Mouse (Mus musculus) thymus, postnatal 4 days (tissue): ENCODE results near the gene Igll1.
"Not testable (repeated sequence)": the region's sequence is repeated elsewhere in the genome, so short reads cannot be mapped to it uniquely, and the experiment has no call there.

ENCODE experiments used
- DNase-seq: peaks from one replicate; pipeline ENCODE4 v3.0.0; 2021

Igll1 gene

DNA sequence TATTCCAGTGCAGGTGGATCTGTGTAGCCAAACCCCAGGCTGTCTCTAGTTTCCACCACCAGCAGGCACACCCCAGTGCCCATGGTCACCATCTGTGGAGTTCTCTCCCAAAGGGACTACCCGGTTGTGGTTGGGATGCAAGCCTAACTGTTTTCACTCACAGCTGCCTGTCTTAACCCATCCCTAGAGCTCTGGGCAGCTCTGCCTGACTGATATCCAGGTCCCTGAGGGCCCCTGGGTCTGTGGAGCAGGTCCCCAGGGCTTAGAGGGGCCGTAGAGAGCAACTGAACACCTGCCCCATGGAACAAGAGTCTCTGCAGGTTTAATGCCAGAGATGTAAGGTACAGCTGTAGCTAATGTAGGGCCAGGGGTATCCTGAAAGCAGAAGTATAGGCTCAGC, at the start of gene Igll1:
TSS of gene Igll1 (minus strand) at position 8 of the 400 bp plus-strand sequence.
- DNase-seq: no peak

DNA sequence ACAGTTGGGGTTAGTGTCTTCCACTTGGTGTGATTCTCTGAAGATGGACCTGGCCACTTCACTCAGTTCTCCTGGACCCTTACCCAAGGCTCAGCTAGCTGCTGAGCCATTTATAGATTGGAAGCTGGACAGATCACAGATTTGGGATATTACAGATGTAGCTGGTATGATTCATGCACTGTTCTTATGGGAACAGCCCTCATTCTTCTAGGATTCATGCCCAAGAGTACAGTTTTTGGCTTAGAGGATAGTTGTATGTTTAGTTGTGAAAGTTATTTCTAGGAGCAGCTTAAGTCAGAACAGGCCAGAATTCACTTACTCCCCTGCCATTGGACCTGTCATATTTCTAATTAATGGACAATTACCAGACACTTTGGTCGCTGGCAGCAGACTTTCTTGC, 49.7 kb upstream of the Igll1 start:
- DNase-seq: no peak

DNA sequence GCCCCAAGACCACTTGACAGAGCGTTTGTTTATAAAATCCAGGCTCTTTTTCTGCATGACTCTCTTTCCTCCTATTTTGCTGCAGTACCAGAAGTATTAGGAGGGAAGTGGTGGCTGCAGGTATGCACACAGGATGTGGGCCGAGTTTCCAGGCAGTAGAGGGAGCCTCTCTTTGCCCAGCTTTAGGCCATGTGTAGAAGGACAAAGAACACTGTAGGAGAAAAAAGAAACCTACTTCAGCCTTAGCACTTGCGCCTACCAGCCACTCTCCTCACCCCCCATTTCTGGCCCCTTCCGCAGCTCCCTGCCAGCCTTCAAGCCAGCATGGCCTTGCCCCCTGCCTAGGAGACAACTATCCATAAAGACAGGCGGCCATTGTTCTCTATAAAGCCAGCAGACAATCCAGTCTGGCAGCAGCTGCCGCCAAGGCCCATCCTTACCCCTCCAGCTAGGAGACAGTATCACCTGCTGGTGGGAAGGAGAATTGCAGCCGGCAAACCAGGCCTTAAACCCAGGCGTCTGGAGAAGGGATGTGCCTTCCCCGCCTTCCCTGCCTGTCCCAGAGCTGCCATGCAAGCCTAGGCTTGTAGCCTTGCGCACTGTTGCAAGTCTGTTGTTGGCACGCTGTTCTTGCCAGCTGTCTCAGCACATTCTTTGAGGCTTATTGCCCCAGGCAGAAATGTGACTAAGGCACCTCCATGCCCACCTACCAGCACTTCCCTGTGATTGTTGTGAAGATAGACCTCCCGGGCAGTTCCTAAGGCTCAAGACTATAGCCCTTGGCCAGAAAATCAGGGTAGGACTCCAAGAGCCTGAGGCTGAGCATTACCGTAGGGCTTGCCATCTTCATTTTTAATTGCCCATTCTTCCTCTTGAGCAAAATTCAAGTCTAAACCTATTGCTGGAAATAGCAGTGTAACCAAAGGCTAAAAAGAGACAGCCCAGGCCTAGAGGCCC, 48.1 kb upstream of the Igll1 start:
- DNase-seq: peak; percentile 84

DNA sequence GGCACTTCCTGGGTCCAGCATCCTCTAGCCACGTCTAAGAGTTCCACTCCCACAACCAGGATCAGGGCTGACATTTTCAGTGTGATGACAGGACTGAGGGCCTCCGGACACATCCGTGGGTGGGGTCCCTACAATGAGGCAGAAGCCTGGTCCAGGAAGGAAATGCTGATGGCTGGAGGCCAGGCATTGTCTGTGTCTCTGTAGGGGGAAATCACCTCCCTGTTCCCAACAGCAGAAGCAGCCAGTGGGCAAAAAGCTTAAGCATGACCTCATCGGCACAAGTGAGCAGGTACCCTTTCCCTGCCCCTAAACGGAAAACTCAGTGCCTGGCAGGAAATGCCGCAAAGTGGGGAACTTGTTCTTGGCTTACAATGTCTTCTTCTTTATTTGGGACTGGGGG, 44.0 kb upstream of the Igll1 start:
- no peak for DNase-seq

DNA sequence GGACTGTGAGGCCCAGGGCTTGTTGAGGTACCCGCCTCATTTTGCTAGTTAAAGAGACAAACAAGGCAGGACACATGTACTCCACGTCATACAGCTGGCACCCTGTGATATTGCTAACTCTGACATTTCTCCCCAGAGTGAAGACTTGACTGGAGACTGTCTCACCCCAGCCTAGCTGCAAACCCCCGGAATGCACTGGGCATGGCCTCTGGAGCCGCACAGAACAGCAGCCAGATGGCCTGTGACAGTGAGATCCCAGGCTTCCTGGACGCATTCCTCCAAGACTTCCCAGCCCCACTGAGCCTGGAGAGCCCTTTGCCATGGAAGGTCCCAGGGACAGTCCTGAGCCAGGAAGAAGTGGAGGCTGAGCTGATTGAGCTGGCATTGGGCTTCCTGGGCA, 39.4 kb upstream of the Igll1 start:
- DNase-seq: no peak

DNA sequence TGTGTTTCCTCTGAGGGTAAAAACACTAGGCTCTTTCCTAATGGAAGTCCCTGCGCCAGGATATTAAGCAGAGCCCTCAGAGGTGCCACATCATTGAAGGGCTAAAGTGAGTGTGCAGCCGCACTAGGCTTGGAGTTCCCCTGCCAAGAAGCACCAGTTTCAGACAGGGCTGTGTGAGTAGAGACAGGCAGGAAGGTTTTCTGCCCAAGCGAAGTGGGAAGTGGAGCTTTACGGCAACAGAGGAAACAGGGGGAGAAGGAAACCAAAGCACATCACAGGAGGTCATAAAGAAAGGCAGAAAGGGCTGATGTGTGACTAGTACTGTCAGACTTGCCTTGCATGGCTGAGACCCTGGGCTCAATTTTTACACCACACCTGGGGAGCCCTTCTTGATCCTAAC, 38.5 kb upstream of the Igll1 start:
- no peak for DNase-seq

DNA sequence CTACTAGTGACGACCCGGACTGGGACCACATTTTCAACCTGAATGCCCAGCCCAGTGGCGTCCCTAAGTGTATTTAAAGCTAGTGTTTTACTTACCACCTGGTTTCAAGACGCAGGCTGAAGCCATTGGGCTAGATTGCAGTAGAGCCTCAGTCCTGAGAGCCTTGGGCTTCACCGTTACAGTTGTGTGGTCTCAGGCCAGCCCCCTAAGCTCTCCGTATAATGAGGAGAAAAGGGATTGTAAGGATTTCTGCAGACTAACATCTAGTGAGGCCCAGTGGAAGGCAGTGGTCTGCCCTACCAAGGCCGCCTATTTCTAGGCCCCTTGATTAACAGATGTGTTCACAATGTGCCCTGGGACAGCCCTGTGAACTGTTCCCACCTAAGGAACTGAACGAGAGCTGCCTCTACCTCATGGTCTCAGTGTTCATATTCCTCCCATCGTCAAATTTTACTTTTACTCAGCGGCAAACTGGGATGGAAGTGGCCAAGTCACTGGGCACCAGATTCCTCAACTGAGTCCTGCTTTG, 33.3 kb upstream of the Igll1 start:
- no peak for DNase-seq

DNA sequence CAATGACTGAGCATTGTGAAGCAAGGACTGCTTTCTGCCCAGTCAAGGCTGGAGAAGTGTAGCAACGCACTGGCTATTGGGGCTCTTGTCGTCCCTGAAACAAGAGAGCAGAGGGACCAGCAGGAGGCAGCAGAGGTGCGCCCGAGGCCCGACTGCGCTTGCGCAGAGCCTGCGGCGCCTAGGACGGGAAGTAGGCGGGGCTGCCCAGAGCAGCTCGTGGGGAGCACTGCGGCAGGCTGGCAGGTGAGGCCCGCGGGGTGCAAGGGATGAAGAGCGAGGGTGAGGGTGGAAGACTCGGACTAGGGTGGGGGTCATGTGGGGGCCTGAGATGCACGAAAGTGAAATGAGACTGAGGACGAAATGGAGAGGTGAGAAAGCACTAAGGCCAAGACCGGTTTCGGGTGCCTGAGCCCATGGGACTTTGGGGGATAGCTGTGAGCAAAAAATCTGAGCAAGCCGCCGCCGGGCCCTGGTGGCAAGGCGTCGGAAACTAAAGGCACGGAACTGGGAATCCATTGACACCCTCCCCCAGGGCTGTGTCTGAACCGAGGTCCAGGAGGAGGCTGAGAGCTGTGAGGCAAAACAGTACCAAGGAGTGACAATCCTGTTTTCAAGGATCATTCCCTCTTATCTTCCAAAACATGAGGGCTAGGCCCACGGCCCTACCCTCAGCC, 32.7 kb upstream of the Igll1 start, which contains the start of gene Ppm1f:
TSS of gene Ppm1f (plus strand) at position 88 of the 674 bp plus-strand sequence.
- peak; percentile 98 for DNase-seq

DNA sequence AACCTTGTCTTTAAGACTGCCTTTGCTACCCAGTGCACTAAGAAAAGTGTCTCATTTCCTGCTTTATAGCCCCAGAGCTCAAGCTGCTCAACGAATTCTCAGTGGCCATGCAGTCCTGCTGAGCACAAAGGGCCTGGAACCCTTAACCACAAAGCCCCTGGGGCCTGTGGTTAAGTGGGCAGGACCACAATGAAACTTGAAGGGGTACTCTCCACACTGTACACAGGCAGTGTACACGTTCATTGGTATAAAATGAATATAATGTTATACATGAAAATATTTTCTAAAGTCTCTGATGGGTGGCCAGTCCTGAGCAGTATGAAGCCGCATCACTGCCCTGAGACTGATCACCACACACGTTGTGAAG, 32.2 kb upstream of the Igll1 start:
- no peak for DNase-seq

DNA sequence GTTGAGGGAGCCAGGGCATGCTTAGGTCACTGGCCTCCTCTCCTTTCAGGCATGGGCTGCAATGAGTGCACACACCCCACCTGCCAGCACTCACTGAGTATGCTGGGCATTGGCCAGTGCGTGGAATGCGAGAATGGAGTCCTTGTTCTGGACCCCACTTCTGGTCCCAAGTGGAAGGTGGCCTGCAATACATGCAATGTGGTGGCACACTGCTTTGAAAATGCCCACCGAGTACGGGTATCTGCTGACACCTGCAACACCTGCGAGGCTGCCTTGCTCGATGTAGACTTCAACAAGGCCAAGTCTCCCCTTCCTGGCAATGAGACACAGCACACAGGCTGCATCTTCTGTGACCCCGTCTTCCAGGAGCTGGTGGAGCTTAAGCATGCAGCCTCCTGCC, 28.6 kb upstream of the Igll1 start:
- DNase-seq: no peak

DNA sequence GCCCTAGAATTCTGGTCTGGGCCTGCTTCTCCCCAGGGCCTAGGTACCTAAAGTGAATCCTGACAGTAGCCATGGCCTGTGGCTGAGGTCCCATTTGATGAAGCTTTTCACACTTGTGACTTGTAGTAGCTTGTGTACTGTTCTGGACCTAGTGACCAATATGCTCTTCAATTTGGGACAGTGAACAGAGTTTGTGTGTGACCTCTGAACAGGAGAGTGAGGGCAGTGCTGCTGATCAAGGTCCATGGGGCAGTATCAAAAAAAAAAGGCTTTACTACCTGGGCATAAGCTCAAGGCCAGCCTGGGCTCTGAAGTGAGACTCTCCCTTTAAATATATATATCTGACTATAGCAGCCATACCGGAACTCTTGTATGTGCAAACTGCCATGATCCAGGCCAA, 24.6 kb upstream of the Igll1 start:
- no peak for DNase-seq

DNA sequence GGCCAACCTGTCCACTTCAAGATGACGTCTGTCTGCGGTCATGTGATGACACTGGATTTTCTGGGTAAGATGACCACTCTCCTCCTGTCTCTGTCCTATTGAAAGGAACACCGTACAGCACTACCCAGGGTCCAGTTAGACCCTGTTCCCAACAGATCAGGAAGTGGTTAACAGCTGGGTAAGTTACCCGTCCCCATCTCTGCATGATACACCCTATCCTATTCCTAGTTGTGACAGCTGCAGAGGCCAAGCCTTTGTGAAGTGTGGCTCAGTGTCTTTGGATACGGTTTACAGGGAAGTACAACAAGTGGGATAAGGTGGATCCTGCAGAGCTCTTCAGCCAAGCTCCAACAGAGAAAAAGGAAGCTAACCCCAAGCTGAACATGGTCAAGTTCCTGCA, 15.2 kb upstream of the Igll1 start:
- DNase-seq: no peak

DNA sequence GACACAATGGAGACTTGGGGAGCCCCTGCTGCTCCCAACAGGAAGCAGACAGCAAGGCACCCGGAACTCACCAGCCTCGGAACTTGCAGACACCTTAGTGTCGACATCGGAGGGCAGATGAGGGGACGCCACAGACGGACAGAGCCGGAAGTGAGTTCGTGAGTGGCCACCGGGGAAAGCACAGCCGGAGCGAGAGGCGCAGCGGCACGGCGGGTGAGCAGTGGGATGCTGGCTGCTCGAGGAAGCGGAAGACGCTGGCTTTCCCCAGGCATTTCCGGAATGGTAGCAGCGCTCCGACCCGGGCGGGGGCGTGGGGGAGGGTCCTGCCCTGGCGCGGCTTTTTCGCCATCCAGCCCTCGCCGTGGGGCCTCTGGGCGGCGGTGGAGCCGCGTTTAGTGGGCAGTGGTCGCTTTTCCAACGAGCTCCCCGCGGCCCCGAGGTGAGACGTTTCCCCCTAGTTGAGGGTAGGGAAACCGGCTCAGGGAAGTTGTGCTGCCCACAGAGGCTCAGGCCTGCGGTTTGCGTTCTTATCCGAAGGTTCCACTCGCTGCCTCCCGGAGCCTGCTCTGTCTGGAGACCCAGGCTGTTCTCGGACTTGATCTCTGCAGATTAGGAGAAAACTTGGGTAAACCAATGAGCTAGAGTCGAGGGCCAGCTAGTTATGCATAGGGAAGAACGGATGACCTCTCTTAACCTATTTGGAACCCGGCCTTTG, 7.0 kb upstream of the Igll1 start, which contains the start of the genes Top3b and Vpreb1:
TSS of gene Top3b (plus strand) at position 120 of the 715 bp plus-strand sequence.
TSS of gene Vpreb1 (minus strand) at position 227 of the 715 bp plus-strand sequence.
- peak; percentile 89 for DNase-seq

DNA sequence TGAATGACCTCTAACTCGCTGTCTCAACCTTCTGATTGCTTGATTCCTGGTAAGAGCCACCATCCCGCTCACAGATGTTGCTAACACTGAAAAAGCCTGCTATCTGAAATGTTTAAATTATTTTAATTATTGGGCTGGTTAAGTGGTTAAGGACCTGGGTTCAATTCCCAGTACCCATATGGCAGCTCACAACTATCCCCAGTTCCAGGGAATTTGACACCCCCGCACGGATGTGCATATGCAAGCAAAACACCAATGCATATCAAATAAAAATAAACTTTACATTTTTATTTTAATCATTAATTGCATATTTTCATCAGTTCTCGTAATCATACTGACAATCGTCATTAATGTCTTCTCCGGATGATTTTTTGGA, 6.4 kb upstream of the Igll1 start:
- DNase-seq: peak; percentile 26

DNA sequence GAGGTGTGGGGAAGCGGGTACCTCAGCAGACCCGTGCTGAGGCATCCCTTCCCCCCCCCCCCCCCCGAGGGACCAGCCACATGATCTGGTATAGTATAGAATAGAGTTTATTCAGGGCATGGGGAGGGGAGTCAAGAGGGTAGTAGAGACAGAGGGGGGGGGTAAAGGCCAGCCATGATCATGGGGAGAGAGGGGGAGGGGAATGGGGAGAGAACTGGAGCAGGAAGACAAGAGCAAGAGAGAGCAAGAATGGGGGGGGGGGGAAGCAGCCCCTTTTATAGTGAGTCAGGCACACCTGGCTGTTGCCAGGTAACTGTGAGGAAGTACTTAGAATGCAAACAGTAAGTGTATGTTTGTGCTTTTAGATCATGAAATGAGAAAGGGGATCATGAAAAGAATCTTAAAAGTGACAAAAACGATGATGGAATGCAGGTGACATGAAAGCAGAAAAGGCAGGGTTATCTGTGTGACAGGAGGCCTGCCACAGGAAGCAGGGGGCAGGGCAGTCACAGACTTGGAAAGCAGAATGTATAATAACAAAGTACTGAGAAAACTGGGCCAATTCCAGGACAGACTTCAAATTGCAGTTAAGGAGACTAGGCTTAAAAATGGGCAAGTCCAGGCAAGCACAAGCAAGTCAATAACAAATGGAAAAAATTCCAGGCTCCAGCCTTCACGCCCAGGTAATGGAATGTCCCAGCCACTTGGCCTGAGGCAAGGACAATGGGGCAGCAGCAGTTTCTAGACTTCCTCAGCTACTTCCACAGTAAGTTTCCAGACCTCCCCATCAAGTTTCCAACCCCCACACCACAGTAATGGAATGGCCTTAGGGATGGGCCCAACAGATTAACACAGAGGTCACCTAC, 2.1 kb upstream of the Igll1 start:
- peak; percentile 45 for DNase-seq

DNA sequence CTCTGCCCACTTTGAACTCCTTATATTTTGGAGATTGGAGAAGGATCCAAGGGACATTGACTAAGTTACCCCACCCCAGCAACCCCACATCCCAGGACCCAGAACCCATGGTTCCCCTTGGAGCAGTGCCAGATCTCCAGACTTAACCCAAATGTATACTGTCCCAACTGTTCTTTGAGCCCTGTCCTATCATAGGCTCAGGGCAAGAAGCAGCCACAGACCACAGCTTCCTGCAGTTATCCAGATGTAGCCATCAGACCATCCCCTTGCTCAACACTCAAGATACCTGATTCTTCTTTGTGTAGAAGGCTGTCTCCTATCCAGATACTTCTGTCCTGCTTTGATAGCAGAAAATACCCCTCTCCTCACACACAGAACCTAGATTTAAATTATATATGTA, 1.4 kb upstream of the Igll1 start:
- DNase-seq: peak; percentile 19

DNA sequence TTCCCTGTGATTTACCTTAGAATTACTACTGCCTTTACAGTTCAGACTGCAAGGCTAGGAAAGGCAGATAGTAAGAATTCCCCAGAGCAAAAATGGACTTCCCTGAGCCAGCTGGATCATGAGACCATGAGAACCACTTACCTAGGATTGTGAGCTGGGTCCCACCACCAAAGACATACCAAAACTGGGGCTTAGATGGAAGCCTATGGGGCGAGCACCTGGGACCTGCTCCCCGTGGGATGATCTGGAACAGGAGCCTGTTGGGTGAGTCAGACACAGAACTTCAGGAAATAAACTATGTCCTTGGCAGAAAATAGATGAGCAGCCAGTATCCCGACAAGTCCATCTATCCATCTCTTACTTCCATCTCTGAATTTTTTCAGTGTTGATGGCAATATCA, 1.5 kb downstream of the Igll1 start:
- DNase-seq: no peak

DNA sequence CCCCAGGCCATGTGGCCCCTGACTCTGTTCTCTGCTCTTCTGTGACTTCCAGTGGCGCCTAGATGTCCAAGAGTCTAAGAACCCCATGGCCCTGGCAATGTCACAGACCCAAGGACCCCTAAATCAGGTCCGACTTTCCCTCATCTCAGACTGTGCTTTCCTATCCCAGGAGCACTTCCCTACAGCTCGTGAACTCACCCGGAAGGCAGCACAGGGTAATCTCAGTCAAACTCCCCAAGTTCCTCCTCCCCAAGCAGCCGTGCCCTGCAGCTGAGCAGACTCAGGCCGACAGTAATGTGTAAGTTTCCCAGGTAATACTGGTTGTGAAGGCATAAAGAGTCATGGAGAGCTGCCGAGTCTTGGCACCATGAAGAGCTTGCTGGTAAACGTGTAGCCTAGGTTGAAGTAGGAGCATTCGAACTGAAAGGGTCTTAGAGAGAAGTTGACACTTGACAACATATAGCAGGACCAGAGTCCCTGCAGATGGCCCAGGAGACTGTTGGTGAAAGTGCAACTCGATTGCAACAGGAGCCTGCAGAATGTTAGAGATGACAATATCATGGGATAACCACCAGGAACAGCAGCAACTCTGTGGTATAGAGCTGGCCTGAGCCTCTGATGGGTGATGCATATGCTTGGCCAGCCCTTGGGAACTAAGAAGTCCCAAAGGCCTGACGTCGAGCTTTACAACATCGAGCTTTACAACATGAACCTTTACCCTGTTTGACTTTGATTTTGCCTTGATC, 6.9 kb downstream of the Igll1 start:
- DNase-seq: no peak

DNA sequence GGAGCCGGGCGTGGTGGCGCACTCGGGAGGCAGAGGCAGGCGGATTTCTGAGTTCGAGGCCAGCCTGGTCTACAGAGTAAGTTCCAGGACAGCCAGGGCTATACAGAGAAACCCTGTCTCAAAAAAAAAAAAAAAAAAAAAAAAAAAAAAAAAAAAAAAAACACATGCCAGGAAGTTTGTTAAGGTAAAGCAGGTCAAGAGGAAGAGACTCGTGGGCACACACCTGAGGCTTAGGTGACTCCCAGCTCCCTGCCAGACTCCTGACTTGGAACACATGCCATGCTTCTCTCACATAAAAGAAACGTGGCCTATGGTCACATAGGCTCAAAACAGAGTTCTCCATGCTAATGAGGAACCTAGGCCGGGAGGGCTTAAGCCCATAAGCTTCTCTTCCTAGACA, 7.7 kb downstream of the Igll1 start:
- not testable (repeated sequence) for DNase-seq

DNA sequence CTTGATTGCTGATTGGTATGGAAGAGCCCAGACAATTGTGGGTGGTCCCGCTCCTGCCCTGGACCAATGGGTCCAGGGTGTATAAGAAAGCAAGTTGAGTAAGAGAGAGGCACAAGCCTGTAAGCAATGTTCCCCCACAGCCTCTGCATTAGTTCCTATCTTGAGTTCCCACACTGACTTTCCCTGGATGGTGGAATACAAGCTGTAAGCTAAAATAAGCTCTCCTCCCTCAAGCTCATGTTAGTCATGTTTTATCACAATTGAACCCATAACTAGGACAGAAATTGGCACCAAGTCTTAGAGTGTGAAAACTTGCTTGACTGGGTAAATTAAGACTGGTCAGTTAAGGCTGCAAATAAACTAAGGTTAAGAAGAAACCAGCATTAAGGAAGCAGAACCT, 8.2 kb downstream of the Igll1 start:
- no peak for DNase-seq

DNA sequence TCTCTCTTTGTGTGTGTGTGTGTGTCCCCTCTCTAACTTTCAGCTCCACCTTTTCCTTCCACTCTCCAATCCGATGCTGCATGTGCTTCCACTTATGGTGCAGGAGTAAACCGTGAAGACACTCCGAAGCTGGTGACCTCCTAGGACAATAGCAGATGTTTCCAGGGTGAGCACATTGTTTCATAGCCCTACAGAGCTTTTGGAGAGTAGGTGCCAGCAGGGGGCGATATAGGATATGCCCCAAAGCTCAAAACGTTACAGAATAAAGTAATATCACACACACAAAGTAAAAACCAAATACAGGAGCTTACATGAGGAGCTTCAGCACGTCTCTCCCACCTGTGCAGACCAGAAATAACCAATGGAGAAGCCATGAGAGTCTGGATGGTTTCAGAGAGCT, 8.9 kb downstream of the Igll1 start:
- peak; percentile 88 for DNase-seq
